Mouse (Mus musculus): Measurements from ENCODE around the gene Mdm2. TPM values are rescaled to one million over a fixed set of nuclear protein-coding genes. Genes with fewer than 3 reads are reported as not detected.
"Not testable (repeated sequence)": the region's sequence is repeated elsewhere in the genome, so short reads cannot be mapped to it uniquely, and the experiment has no call there.

The Mdm2 gene
- polyA plus RNA-seq, 1 experiment: not detected

- Histone ChIP-seq H3K27ac (ENCODE audit: insufficient read depth, low read depth, low read length) (no peak overlapping the region), H3K4me3 (ENCODE audit: insufficient read depth, low read depth, low read length) (no peak overlapping the region), H3K4me1 (ENCODE audit: control insufficient read depth, insufficient read depth, low read length) (no peaks in the 10 kb centered on the region; the same call in 1 of the 2 replicates)
- WGBS: 95% methylated on average over 14 of the region's 14 CpGs
- no peak for TF ChIP-seq CTCF (IDR thresholded peaks at IDR 0.05; ENCODE audit: insufficient read depth, low read depth, low read length)
- TF ChIP-seq POLR2A (IDR thresholded peaks at IDR 0.05; ENCODE audit: insufficient read depth, low read depth, low read length): no peak
These were observed 39.3 kb upstream of the Mdm2 start for GRCm38 (mm10) chr10:117749787-117750343.

GRCm38 (mm10) chr10:117749050-117749686 lies 38.6 kb upstream of the Mdm2 start:
- H3K4me3 ChIP-seq (ENCODE audit: insufficient read depth, low read depth, low read length): no peak overlapping the region
- no peak overlapping the region for H3K27ac ChIP-seq (ENCODE audit: insufficient read depth, low read depth, low read length)
- WGBS: 99% methylated on average over 10 of the region's 10 CpGs
- TF ChIP-seq POLR2A (IDR thresholded peaks at IDR 0.05; ENCODE audit: insufficient read depth, low read depth, low read length): no peak
- peaks cover 2% of the 10 kb centered on the region; the same call in 1 of the 2 replicates for H3K4me1 ChIP-seq (ENCODE audit: control insufficient read depth, insufficient read depth, low read length)

GRCm38 (mm10) chr10:117748276-117749049 lies 37.9 kb upstream of the Mdm2 start:
- H3K27ac ChIP-seq (ENCODE audit: insufficient read depth, low read depth, low read length): no peak overlapping the region
- H3K4me3 ChIP-seq (ENCODE audit: insufficient read depth, low read depth, low read length): no peak overlapping the region
- whole genome bisulfite sequencing: 85% methylated on average over 10 of the region's 10 CpGs
- TF ChIP-seq POLR2A (IDR thresholded peaks at IDR 0.05; ENCODE audit: insufficient read depth, low read depth, low read length) (no peak), CTCF (IDR thresholded peaks at IDR 0.05; ENCODE audit: insufficient read depth, low read depth, low read length) (no peak)
- peaks cover 5% of the 10 kb centered on the region for H3K4me1 ChIP-seq (ENCODE audit: control insufficient read depth, insufficient read depth, low read length)

GRCm38 (mm10) chr10:117747711-117748110 lies 37.2 kb upstream of the Mdm2 start:
- 93% methylated on average over 7 of the region's 7 CpGs for WGBS
- no peak for TF ChIP-seq POLR2A (IDR thresholded peaks at IDR 0.05; ENCODE audit: insufficient read depth, low read depth, low read length)
- TF ChIP-seq CTCF (IDR thresholded peaks at IDR 0.05; ENCODE audit: insufficient read depth, low read depth, low read length): no peak
- no peak overlapping the region for H3K4me3 ChIP-seq (ENCODE audit: insufficient read depth, low read depth, low read length)

GRCm38 (mm10) chr10:117746297-117746883 lies 35.8 kb upstream of the Mdm2 start, which contains the start of gene Slc35e3:
Slc35e3 (minus strand) TSS chr10:117746365.
- WGBS: 14% methylated on average over 45 of the region's 46 CpGs
- TF ChIP-seq CTCF (IDR thresholded peaks at IDR 0.05; ENCODE audit: insufficient read depth, low read depth, low read length) (no peak), POLR2A (IDR thresholded peaks at IDR 0.05; ENCODE audit: insufficient read depth, low read depth, low read length) (peak; percentile 70)
- Histone ChIP-seq H3K4me3 (ENCODE audit: insufficient read depth, low read depth, low read length) (peak within 1 kb of the TSS; percentile 54), H3K27ac (ENCODE audit: insufficient read depth, low read depth, low read length) (no peak within 1 kb of the TSS), H3K4me1 (ENCODE audit: control insufficient read depth, insufficient read depth, low read length) (peaks cover 6% of the 10 kb centered on the region)

More at GRCm38 (mm10) chr10:117747711-117748110, 37.2 kb upstream of the Mdm2 start:
- Histone ChIP-seq H3K27ac (ENCODE audit: insufficient read depth, low read depth, low read length) (no peak overlapping the region), H3K4me1 (ENCODE audit: control insufficient read depth, insufficient read depth, low read length) (peaks cover 6% of the 10 kb centered on the region)

GRCm38 (mm10) chr10:117745570-117746296 lies 35.2 kb upstream of the Mdm2 start:
- H3K4me3 ChIP-seq (ENCODE audit: insufficient read depth, low read depth, low read length): peak overlapping the region; percentile 54
- WGBS: under 1% methylated on average over 15 of the region's 46 CpGs
- not testable (repeated sequence) for H3K27ac ChIP-seq (ENCODE audit: insufficient read depth, low read depth, low read length); H3K4me1 ChIP-seq (ENCODE audit: control insufficient read depth, insufficient read depth, low read length)

- Histone ChIP-seq H3K4me3 (ENCODE audit: insufficient read depth, low read depth, low read length) (no peak overlapping the region), H3K27ac (ENCODE audit: insufficient read depth, low read depth, low read length) (no peak overlapping the region), H3K4me1 (ENCODE audit: control insufficient read depth, insufficient read depth, low read length) (peaks cover 6% of the 10 kb centered on the region)
- WGBS: 68% methylated on average over 4 of the region's 4 CpGs
- TF ChIP-seq CTCF (IDR thresholded peaks at IDR 0.05; ENCODE audit: insufficient read depth, low read depth, low read length): no peak
- TF ChIP-seq POLR2A (IDR thresholded peaks at IDR 0.05; ENCODE audit: insufficient read depth, low read depth, low read length): no peak
These were observed 33.4 kb upstream of the Mdm2 start for GRCm38 (mm10) chr10:117743917-117744316.

- no peak for TF ChIP-seq CTCF (IDR thresholded peaks at IDR 0.05; ENCODE audit: insufficient read depth, low read depth, low read length)
- no peak for TF ChIP-seq POLR2A (IDR thresholded peaks at IDR 0.05; ENCODE audit: insufficient read depth, low read depth, low read length)
- no peak overlapping the region for H3K4me3 ChIP-seq (ENCODE audit: insufficient read depth, low read depth, low read length)
- WGBS: 93% methylated on average over 2 of the region's 2 CpGs
- peaks cover 6% of the 10 kb centered on the region for H3K4me1 ChIP-seq (ENCODE audit: control insufficient read depth, insufficient read depth, low read length)
- no peak overlapping the region for H3K27ac ChIP-seq (ENCODE audit: insufficient read depth, low read depth, low read length)
These were observed 32.6 kb upstream of the Mdm2 start for GRCm38 (mm10) chr10:117743182-117743581.

Measured in olfactory bulb, adult 2 months (tissue).